8 mouse cellular contexts compared by ENCODE assay signal in genomic region chr15:102517631-102517975, GRCm38 (mm10). TPM values are rescaled to one million over a fixed set of nuclear protein-coding genes. Genes with fewer than 3 reads are reported as not detected.
DNase-seq lines count a peak whose midpoint lies in the region; ATAC-seq lines count a peak whose summit lies in the region.

No protein-coding gene starts in this region.

- intact Hi-C loops in left cerebral cortex, postnatal 14 days (cut with DNase I): no loop called here

- no peaks in the 10 kb centered on the region for H3K9me3 ChIP-seq in kidney, embryonic 15.5 days (replicated peaks)
- H3K9me3 ChIP-seq in hindbrain, embryonic 15.5 days: no peaks in the 10 kb centered on the region
- H3K9me3 ChIP-seq in midbrain, embryonic 15.5 days: no peaks in the 10 kb centered on the region

- H3K27ac ChIP-seq in kidney, embryonic 15.5 days: peak overlapping the region; percentile 100
- H3K27ac ChIP-seq in brown adipose tissue, adult 24 weeks (replicated peaks; ENCODE audit: low read depth, low read length): peak overlapping the region; percentile 90
- H3K27ac ChIP-seq in hindbrain, embryonic 15.5 days (replicated peaks): peak overlapping the region; percentile 100
- peak overlapping the region; percentile 100 for H3K27ac ChIP-seq in midbrain, embryonic 15.5 days

- peaks cover 26% of the 10 kb centered on the region for H3K36me3 ChIP-seq in kidney, embryonic 15.5 days
- peaks cover 13% of the 10 kb centered on the region for H3K36me3 ChIP-seq in hindbrain, embryonic 15.5 days
- H3K36me3 ChIP-seq in midbrain, embryonic 15.5 days (replicated peaks): no peaks in the 10 kb centered on the region; the same call in 1 of the 2 replicates

- 0% methylated on average over 10 of the region's 10 CpGs for WGBS in kidney, embryonic 15.5 days
- WGBS in hindbrain, embryonic 15.5 days: under 1% methylated on average over 10 of the region's 10 CpGs
- WGBS in midbrain, embryonic 15.5 days: under 1% methylated on average over 10 of the region's 10 CpGs

- no peaks in the 10 kb centered on the region for H3K27me3 ChIP-seq in kidney, embryonic 15.5 days
- no peaks in the 10 kb centered on the region for H3K27me3 ChIP-seq in hindbrain, embryonic 15.5 days
- H3K27me3 ChIP-seq in midbrain, embryonic 15.5 days (replicated peaks): no peaks in the 10 kb centered on the region

- peak overlapping the region; percentile 80 for H3K4me3 ChIP-seq in kidney, embryonic 15.5 days (replicated peaks)
- H3K4me3 ChIP-seq in brown adipose tissue, adult 24 weeks (ENCODE audit: insufficient read depth, low read depth, low read length): peak overlapping the region; percentile 67
- peak overlapping the region; percentile 75 for H3K4me3 ChIP-seq in hindbrain, embryonic 15.5 days
- H3K4me3 ChIP-seq in midbrain, embryonic 15.5 days: peak overlapping the region; percentile 66

- H3K4me2 ChIP-seq in kidney, embryonic 15.5 days: peak overlapping the region; percentile 81
- peak overlapping the region; percentile 85 for H3K4me2 ChIP-seq in hindbrain, embryonic 15.5 days
- peak overlapping the region; percentile 88 for H3K4me2 ChIP-seq in midbrain, embryonic 15.5 days

- no peak for DNase-seq in kidney, postnatal 25 days
- DNase-seq in left cerebral cortex, postnatal 14 days (ENCODE audit: low spot score in 2 of 2): no peak
- no peak for DNase-seq in natural killer cell, adult 2 months (ENCODE audit: low spot score in 2 of 2)
- DNase-seq in Muller cell, postnatal 12 days (ENCODE audit: inconsistent ontology term): no peak

- peaks cover 40% of the 10 kb centered on the region for H3K4me1 ChIP-seq in kidney, embryonic 15.5 days
- peaks cover 4% of the 10 kb centered on the region; the same call in 1 of the 2 replicates for H3K4me1 ChIP-seq in brown adipose tissue, adult 24 weeks (ENCODE audit: control insufficient read depth, insufficient read depth, insufficient read length, low read length)
- H3K4me1 ChIP-seq in hindbrain, embryonic 15.5 days (replicated peaks): peaks cover 50% of the 10 kb centered on the region
- H3K4me1 ChIP-seq in midbrain, embryonic 15.5 days: peaks cover 44% of the 10 kb centered on the region

- no peak for ATAC-seq in kidney, embryonic 15.5 days (replicated peaks; ENCODE audit: low FRiP score)
- no peak for ATAC-seq in hindbrain, embryonic 15.5 days (ENCODE audit: low FRiP score, low read depth)
- no peak for ATAC-seq in midbrain, embryonic 15.5 days (replicated peaks)

- H3K9ac ChIP-seq in kidney, embryonic 15.5 days: peak overlapping the region; percentile 61
- peak overlapping the region; percentile 84 for H3K9ac ChIP-seq in hindbrain, embryonic 15.5 days
- H3K9ac ChIP-seq in midbrain, embryonic 15.5 days: peak overlapping the region; percentile 81

RNA-seq across cellular contexts. Expression of gene Tarbp2, which starts 0.4 kb away (rescaled TPM):
- 89.9 and 92.0 TPM in 2 replicates for polyA plus RNA-seq in kidney, embryonic 15.5 days (2015; fragmentation: Nextera tagmentation; extraction: Ambion mirVana)
- 21.2 and 23.6 TPM in 2 replicates for polyA plus RNA-seq in brown adipose tissue, adult 24 weeks (2012; ENCODE audit: insufficient read depth, insufficient read length, missing spikeins)
- 98.0 and 104 TPM in 2 replicates for polyA plus RNA-seq in hindbrain, embryonic 15.5 days (2015; fragmentation: Nextera tagmentation; extraction: Ambion mirVana)
- 104 and 108 TPM in 2 replicates for polyA plus RNA-seq in midbrain, embryonic 15.5 days (2015; fragmentation: Nextera tagmentation; extraction: Ambion mirVana)
- 10 to 100 TPM; 32.4 to 34.2 TPM for total RNA-seq in left cerebral cortex, postnatal 14 days (2021)

RNA-seq across cellular contexts. Expression of gene Map3k12, which starts 0.7 kb away (rescaled TPM):
- polyA plus RNA-seq in kidney, embryonic 15.5 days (2015; fragmentation: Nextera tagmentation; extraction: Ambion mirVana): 15.3 and 19.7 TPM in 2 replicates
- polyA plus RNA-seq in brown adipose tissue, adult 24 weeks (2012; ENCODE audit: insufficient read depth, insufficient read length, missing spikeins): 1.9 and 2.1 TPM in 2 replicates
- 55.7 and 58.3 TPM in 2 replicates for polyA plus RNA-seq in hindbrain, embryonic 15.5 days (2015; fragmentation: Nextera tagmentation; extraction: Ambion mirVana)
- 62.2 and 63.6 TPM in 2 replicates for polyA plus RNA-seq in midbrain, embryonic 15.5 days (2015; fragmentation: Nextera tagmentation; extraction: Ambion mirVana)
- 10 to 100 TPM; 93.7 to 94.0 TPM for total RNA-seq in left cerebral cortex, postnatal 14 days (2021)

RNA-seq across cellular contexts. Expression of gene Npff, which starts 7.1 kb away (rescaled TPM):
- polyA plus RNA-seq in kidney, embryonic 15.5 days (2015; fragmentation: Nextera tagmentation; extraction: Ambion mirVana): 2.4 and 3.4 TPM in 2 replicates
- 1.2 TPM in 1 of 2 replicates, not detected in the other for polyA plus RNA-seq in brown adipose tissue, adult 24 weeks (2012; ENCODE audit: insufficient read depth, insufficient read length, missing spikeins)
- 4.8 and 5.3 TPM in 2 replicates for polyA plus RNA-seq in hindbrain, embryonic 15.5 days (2015; fragmentation: Nextera tagmentation; extraction: Ambion mirVana)
- polyA plus RNA-seq in midbrain, embryonic 15.5 days (2015; fragmentation: Nextera tagmentation; extraction: Ambion mirVana): 1.8 and 2.4 TPM in 2 replicates
- total RNA-seq in left cerebral cortex, postnatal 14 days (2021): 1 to 10 TPM; 1.6 to 3.7 TPM

RNA-seq across cellular contexts. Expression of gene Gm10337, which starts 14.1 kb away (rescaled TPM):
- polyA plus RNA-seq in kidney, embryonic 15.5 days (2015; fragmentation: Nextera tagmentation; extraction: Ambion mirVana): 2.8 and 5.5 TPM in 2 replicates
- polyA plus RNA-seq in brown adipose tissue, adult 24 weeks (2012; ENCODE audit: insufficient read depth, insufficient read length, missing spikeins): not detected in 2 replicates
- polyA plus RNA-seq in hindbrain, embryonic 15.5 days (2015; fragmentation: Nextera tagmentation; extraction: Ambion mirVana): 9.5 and 14.8 TPM in 2 replicates
- 13.8 and 16.1 TPM in 2 replicates for polyA plus RNA-seq in midbrain, embryonic 15.5 days (2015; fragmentation: Nextera tagmentation; extraction: Ambion mirVana)
- total RNA-seq in left cerebral cortex, postnatal 14 days (2021): not detected

RNA-seq across cellular contexts. Expression of gene Pcbp2, which starts 47.3 kb away (rescaled TPM):
- 210 and 217 TPM in 2 replicates for polyA plus RNA-seq in kidney, embryonic 15.5 days (2015; fragmentation: Nextera tagmentation; extraction: Ambion mirVana)
- 331 and 338 TPM in 2 replicates for polyA plus RNA-seq in brown adipose tissue, adult 24 weeks (2012; ENCODE audit: insufficient read depth, insufficient read length, missing spikeins)
- polyA plus RNA-seq in hindbrain, embryonic 15.5 days (2015; fragmentation: Nextera tagmentation; extraction: Ambion mirVana): 124 and 126 TPM in 2 replicates
- polyA plus RNA-seq in midbrain, embryonic 15.5 days (2015; fragmentation: Nextera tagmentation; extraction: Ambion mirVana): 123 and 126 TPM in 2 replicates
- total RNA-seq in left cerebral cortex, postnatal 14 days (2021): 100 to 1,000 TPM; 436 to 453 TPM
